Mouse (Mus musculus) kidney, embryonic 15.5 days (tissue): Measurements from ENCODE around the gene Tor2a. TPM values are rescaled to one million over a fixed set of nuclear protein-coding genes. Genes with fewer than 3 reads are reported as not detected.

Experiments
- ATAC-seq: fragments of 200-750 bp; cut with Nextera tagmentation; replicated peaks from 2 replicates; pipeline ENCODE4 v1.8.0; 2017; ENCODE audit warnings: moderate TSS enrichment; ENCODE audit not compliant: low FRiP score
- H3K27ac ChIP-seq: fragments of 300-500 bp; sonication (generic); 2 replicates; pipeline ENCODE4 v1.5.1; 2015; ENCODE audit warnings: mild to moderate bottlenecking, inconsistent platforms
- H3K27me3 ChIP-seq: fragments of 300-500 bp; sonication (generic); 2 replicates; pipeline ENCODE4 v1.6.1; 2015; ENCODE audit warnings: inconsistent platforms
- H3K36me3 ChIP-seq: fragments of 300-500 bp; sonication (generic); 2 replicates; pipeline ENCODE4 v1.6.1; 2015; ENCODE audit warnings: inconsistent platforms
- H3K4me1 ChIP-seq: fragments of 300-500 bp; sonication (generic); 2 replicates; pipeline ENCODE4 v1.6.1; 2015; ENCODE audit warnings: inconsistent platforms
- H3K4me2 ChIP-seq: fragments of 300-500 bp; sonication (generic); 2 replicates; pipeline ENCODE4 v1.6.1; 2015; ENCODE audit warnings: moderate library complexity, mild to moderate bottlenecking, inconsistent platforms
- H3K4me3 ChIP-seq: fragments of 300-500 bp; sonication (generic); replicated peaks from 2 replicates; pipeline ENCODE4 v1.5.1; 2015; ENCODE audit warnings: mild to moderate bottlenecking, inconsistent platforms
- H3K9ac ChIP-seq: fragments of 300-500 bp; sonication (generic); 2 replicates; pipeline ENCODE4 v1.6.1; 2015; ENCODE audit warnings: mild to moderate bottlenecking, inconsistent platforms
- H3K9me3 ChIP-seq: fragments of 300-500 bp; sonication (generic); replicated peaks from 2 replicates; pipeline ENCODE4 v1.6.1; 2016; ENCODE audit warnings: inconsistent platforms
- WGBS: fragments of 180-500 bp; shearing (Covaris S2); methylation state at CpG from one replicate; pipeline ENCODE4 v1.1.7; 2015; ENCODE audit warnings: mixed read lengths; 5-methylcytosine and 5-hydroxymethylcytosine counted together
- polyA plus RNA-seq: library from polyadenylated mRNA; unstranded; fragments of >200 nt; fragmentation: Nextera tagmentation; extraction: Ambion mirVana; gene quantifications from 2 replicates; pipeline ENCODE4 v1.2.1, GENCODE M21; 2015

Gene Tor2a
- polyA plus RNA-seq, 1 experiment from 2014 or later = 70.5 TPM

DNA sequence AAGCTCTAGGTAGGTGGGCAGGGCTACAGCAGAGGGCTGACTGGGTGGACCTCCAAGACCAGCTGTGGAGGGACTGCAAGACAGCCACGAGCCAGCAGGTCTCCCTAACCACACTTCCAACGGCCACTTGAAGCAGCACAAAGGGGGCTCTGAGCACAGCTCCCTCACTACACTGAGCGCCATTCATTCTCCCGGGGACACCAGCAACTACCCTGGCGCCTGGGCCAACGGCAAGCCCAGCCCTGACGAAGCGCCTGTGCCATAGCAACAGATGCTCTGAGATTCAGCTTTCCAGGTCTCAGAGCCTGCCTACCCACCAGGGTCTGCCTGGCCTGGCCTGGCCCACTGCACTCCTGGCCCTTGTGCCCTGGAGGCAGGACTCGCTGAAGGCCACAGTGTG is 38.3 kb upstream of the Tor2a start:
- no peaks in the 10 kb centered on the region for H3K9me3 ChIP-seq
- no peak overlapping the region for H3K4me3 ChIP-seq
- no peak overlapping the region for H3K27ac ChIP-seq
- H3K27me3 ChIP-seq = no peaks in the 10 kb centered on the region
- no peak overlapping the region for H3K4me2 ChIP-seq
- no peak for ATAC-seq
- 65% methylated on average over 9 of the region's 9 CpGs for WGBS
- H3K4me1 ChIP-seq = peaks cover 35% of the 10 kb centered on the region
- H3K36me3 ChIP-seq = no peaks in the 10 kb centered on the region
- no peak overlapping the region for H3K9ac ChIP-seq

DNA sequence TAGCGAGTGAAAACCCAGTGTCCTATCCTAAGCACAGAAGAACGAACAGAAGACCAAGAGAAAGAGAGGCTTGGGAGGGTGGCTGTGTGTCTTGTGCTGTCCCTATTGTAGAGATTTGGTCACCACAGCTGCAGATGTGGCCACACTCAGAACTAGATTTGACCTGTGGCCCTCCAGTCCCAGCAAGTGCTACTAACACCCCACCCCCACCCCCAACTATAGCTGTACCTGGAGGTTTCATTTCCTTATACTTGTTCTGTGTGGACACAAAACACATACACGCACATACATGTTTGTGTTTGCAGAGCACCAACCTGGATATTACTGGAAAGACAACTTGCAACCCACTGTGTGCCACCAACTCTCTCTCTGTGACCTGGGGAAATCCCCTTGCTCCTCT is 37.0 kb upstream of the Tor2a start:
- 90% methylated on average over 3 of the region's 3 CpGs for WGBS
- ATAC-seq = no peak
- Histone ChIP-seq H3K36me3 (no peaks in the 10 kb centered on the region), H3K9me3 (no peaks in the 10 kb centered on the region), H3K4me1 (peaks cover 26% of the 10 kb centered on the region), H3K4me3 (no peak overlapping the region), H3K9ac (no peak overlapping the region), H3K27me3 (no peaks in the 10 kb centered on the region), H3K4me2 (no peak overlapping the region), H3K27ac (no peak overlapping the region)

DNA sequence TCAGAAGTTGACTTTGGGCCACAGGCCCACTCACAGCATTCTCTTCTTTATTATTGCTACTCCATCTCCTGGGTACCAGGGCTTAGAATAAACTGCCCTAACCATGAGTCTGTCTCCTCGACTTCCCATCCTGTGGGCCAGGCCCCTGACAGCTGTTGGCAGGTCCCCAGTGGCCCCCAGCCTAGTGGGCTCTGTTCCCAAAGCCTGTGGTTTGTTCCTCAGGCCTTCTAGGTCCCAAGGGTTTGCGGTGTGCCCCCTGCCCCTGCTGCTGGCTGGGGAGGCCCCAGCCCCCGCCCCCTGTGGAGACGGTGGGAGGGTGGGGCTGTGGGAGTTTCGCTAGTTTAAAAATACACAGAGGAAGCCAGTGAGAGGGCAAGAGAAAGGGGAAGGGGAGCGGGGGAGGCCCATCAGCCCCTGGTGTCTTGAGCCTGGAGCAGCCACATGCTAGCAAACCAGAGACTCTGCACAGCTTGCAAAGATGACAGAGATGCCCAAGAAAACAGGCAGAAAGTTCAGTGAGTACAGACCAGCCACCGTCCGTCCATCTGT is 36.3 kb upstream of the Tor2a start, which contains the start of gene Sh2d3c:
Gene Sh2d3c (plus strand): TSS at position 375 of the 549 bp plus-strand sequence.
- whole genome bisulfite sequencing = 27% methylated on average over 8 of the region's 8 CpGs
- Histone ChIP-seq H3K4me2 (peak within 1 kb of the TSS; percentile 47), H3K36me3 (no peaks in the 10 kb centered on the region), H3K9me3 (no peaks in the 10 kb centered on the region), H3K4me3 (peak within 1 kb of the TSS; percentile 24), H3K9ac (no peak within 1 kb of the TSS), H3K4me1 (peaks cover 26% of the 10 kb centered on the region), H3K27ac (peak within 1 kb of the TSS; percentile 24), H3K27me3 (no peaks in the 10 kb centered on the region)
- peak; percentile 50 for ATAC-seq

DNA sequence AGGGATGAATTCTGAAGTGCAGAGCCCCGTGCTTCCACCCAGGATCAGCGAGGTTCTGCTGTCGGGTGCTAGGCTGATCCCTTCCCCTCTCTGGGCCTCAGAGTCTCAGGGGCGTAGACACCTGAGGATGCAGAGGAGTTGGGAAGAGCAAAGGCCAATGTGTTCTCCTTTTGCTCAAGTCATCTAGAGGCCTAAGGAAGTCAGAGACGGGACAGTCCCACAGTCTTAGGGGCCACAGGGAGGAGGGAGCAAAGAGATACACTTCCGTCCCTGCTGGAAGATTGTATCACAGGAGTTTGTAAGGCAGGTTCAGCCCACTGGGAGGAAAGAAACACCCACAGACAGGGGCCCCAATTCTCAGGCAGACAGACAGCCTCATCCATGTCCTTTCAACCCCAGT is 35.0 kb upstream of the Tor2a start:
- peaks cover 28% of the 10 kb centered on the region for H3K4me1 ChIP-seq
- no peak for ATAC-seq
- H3K36me3 ChIP-seq = no peaks in the 10 kb centered on the region
- WGBS = 40% methylated on average over 6 of the region's 6 CpGs
- no peaks in the 10 kb centered on the region for H3K27me3 ChIP-seq
- no peak overlapping the region; the same call in 1 of the 2 replicates for H3K27ac ChIP-seq
- H3K9me3 ChIP-seq = no peaks in the 10 kb centered on the region
- H3K4me3 ChIP-seq = peak overlapping the region; percentile 24
- H3K4me2 ChIP-seq = peak overlapping the region; percentile 47
- no peak overlapping the region for H3K9ac ChIP-seq

DNA sequence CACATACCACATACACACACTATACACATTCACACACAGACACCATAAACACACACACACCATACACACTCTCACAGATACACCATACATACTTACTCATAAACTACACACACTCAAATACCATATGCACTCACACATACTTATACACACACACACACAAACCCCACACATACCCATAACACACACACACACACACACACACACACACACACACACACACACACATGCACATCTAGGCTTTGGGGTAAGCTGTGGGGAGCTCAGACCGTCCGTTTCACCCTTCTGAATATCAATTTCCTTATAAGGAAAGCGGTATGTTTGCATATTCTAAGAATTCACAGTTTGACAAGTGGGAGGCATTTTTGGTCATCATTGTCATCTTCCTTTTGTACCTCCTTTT is 34.5 kb upstream of the Tor2a start:
- Histone ChIP-seq H3K4me3 (no peak overlapping the region), H3K4me1 (peaks cover 30% of the 10 kb centered on the region), H3K27me3 (no peaks in the 10 kb centered on the region), H3K9ac (no peak overlapping the region), H3K36me3 (no peaks in the 10 kb centered on the region), H3K9me3 (no peaks in the 10 kb centered on the region), H3K4me2 (peak overlapping the region; percentile 47), H3K27ac (no peak overlapping the region)
- WGBS = 60% methylated on average over 3 of the region's 3 CpGs
- ATAC-seq = no peak

DNA sequence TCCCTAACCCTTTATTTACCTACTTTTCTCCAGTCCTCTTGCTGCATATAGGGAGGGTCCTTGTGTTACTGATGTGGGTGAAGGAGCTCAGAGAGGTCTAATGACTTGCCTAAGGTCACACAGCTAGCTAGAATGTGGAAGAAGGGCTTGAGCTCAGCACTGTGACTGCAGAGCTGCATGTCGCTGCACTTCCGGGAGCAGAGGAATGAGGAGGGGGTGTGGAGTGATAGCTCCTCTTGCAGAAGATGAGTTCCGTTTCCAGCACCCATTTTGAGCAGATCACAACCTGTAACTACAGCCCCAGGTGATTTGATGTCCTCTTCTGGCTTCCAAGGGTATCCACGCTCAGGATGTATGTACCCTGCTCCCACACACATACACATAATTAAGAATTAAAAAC is 32.9 kb upstream of the Tor2a start:
- WGBS = 74% methylated on average over 4 of the region's 4 CpGs
- Histone ChIP-seq H3K4me3 (no peak overlapping the region), H3K27me3 (no peaks in the 10 kb centered on the region), H3K9ac (no peak overlapping the region), H3K4me2 (no peak overlapping the region), H3K4me1 (peaks cover 45% of the 10 kb centered on the region), H3K9me3 (no peaks in the 10 kb centered on the region), H3K36me3 (no peaks in the 10 kb centered on the region), H3K27ac (no peak overlapping the region)
- ATAC-seq = no peak

DNA sequence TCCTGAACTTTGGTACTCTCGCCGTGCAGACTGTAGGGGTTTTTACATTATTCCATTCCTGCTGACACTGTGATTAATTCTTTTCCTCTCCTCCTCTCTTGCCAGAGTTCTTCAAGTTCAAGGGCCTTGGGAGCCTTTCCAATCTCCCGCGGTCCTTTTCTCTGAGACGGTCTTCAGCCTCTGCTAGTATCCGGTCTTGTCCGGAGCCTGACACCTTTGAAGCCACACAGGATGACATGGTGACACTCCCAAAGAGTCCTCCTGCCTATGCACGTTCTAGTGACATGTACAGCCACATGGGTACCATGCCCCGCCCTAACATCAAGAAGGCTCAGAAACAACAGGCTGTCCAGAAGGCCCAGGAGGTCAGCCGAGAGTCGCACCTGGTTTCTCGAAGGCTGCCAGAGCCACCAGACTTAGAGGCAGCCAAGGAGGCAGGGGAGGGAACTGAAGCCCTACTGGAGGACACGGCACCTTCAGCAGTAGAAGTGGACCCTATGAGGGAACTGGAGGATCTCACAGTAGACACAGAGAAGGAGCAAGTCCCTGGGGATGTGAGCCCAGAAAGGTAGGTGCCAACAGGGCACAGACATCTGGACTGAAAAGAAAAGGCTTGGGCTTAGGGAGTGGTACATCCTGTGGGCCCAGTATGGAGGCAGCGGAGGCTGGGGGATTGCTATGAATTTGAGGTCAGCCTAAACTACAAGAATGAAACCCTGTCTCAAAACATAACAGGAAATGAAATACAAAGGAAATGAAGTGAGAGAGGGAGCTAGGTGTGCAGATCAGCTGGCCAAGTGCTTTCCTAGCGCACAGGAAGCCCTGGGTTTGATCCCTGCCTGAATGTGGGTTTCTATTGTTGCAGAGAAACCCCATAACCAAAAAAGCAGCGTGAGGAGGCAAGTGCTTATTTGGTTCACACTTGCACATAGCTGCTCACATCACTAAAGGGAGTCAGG is 31.9 kb upstream of the Tor2a start:
- no peaks in the 10 kb centered on the region for H3K36me3 ChIP-seq
- H3K9me3 ChIP-seq = no peaks in the 10 kb centered on the region
- peaks cover 51% of the 10 kb centered on the region for H3K4me1 ChIP-seq
- H3K27ac ChIP-seq = peak overlapping the region; percentile 51
- H3K4me2 ChIP-seq = no peak overlapping the region
- ATAC-seq = no peak
- H3K9ac ChIP-seq = no peak overlapping the region
- WGBS = 62% methylated on average over 16 of the region's 16 CpGs
- H3K4me3 ChIP-seq = no peak overlapping the region
- H3K27me3 ChIP-seq = no peaks in the 10 kb centered on the region

DNA sequence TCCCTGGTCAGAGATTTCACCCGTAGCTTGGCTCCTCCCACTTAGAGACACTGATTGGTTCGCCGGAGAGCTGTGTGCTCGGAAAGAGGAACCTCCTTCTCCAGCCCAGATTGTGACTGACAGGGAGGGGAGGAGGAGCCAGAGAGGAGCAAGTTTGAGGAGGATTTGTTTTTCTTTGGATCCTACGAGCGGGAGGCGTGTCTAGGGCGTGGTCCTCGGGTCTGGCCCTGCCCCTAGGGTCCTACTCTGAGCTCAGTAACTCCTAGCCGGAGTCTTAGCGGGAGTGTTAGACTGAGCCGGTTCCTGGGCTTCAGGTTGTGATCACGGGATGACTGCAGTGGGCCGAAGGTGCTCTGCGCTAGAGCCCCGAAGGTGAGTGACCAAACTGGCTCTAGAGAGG is 29.6 kb upstream of the Tor2a start:
- peaks cover 52% of the 10 kb centered on the region for H3K4me1 ChIP-seq
- peak; percentile 96 for ATAC-seq
- H3K4me2 ChIP-seq = peak overlapping the region; percentile 48
- H3K27ac ChIP-seq = 0 out of 2 replicates have a peak overlapping the region, but pooled peaks have one; percentile 75
- no peaks in the 10 kb centered on the region for H3K9me3 ChIP-seq
- H3K9ac ChIP-seq = peak overlapping the region; percentile 42
- WGBS = 0% methylated on average over 16 of the region's 16 CpGs
- H3K27me3 ChIP-seq = no peaks in the 10 kb centered on the region
- H3K4me3 ChIP-seq = peak overlapping the region; percentile 38
- H3K36me3 ChIP-seq = no peaks in the 10 kb centered on the region

DNA sequence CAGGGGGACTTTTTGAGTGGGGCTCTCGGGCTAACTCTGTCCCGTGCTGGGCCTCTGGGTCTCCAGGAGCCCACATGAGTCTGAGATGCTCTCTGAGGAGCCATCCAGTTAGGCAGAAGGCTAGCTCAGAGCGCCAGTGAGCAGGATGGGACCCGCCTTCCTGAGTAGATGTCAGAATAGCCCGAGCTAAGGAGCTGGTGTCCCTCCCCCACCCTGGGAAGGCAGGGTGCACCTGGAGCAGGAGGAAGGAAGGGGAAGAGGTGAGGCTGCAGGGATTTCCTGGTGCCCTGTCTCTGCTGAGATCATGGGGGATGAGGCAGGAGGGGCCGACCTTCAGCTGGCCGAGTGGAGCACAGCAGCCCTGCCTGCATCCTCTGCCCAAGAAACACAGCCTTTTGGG is 28.6 kb upstream of the Tor2a start:
- WGBS = 36% methylated on average over 7 of the region's 7 CpGs
- Histone ChIP-seq H3K4me1 (peaks cover 54% of the 10 kb centered on the region), H3K36me3 (no peaks in the 10 kb centered on the region), H3K9ac (peak overlapping the region; percentile 42), H3K27ac (peak overlapping the region; percentile 75), H3K4me2 (peak overlapping the region; percentile 48), H3K4me3 (peak overlapping the region; percentile 38), H3K9me3 (no peaks in the 10 kb centered on the region), H3K27me3 (no peaks in the 10 kb centered on the region)
- 0 out of 2 replicates have a peak, but pooled peaks have one; percentile 26 for ATAC-seq

DNA sequence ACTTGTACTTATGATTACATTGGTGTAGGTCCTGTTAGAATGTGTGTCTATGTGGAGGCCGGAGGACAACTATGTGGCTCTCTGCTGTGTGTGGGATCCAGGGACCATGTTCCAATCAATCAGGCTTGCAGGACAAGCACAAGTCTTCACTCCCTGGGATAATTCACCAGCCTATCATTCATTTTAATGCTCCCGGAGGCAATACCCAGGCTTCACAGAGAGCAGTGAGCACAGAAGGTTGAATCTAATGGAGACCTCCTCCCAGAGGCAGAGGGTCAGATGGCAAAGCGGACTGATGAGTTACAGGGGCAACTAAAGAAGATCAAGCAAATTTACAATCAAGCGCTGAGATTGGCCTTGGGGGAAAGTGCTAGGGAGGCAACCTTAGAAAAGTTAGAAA is 27.5 kb upstream of the Tor2a start:
- Histone ChIP-seq H3K9ac (no peak overlapping the region), H3K27me3 (no peaks in the 10 kb centered on the region), H3K36me3 (no peaks in the 10 kb centered on the region), H3K4me3 (peak overlapping the region; percentile 38), H3K27ac (peak overlapping the region; percentile 76), H3K4me1 (peaks cover 62% of the 10 kb centered on the region), H3K9me3 (no peaks in the 10 kb centered on the region), H3K4me2 (peak overlapping the region; percentile 48)
- ATAC-seq = no peak
- WGBS = 28% methylated on average over 4 of the region's 4 CpGs

DNA sequence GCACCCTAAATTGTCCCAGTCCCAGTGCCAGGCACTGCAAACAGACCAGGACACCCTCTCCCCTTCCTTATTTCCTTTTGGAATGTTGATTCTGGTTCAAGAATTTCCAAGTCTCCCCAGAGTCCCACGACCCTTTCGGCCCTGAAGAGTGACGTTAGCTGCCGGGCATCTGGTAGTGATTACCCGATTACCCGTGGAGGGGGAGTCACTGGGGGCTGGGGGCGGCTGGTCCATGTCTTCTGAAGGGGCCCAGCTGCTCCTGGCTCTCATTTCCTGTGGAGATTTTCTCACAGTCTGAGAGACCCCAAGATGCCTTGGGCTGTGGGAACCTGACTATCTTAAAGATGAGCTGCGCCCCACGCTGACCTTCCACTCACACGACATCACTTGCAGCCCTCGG is 26.2 kb upstream of the Tor2a start:
- peaks cover 71% of the 10 kb centered on the region for H3K4me1 ChIP-seq
- no peak overlapping the region for H3K9ac ChIP-seq
- no peak for ATAC-seq
- WGBS = 18% methylated on average over 11 of the region's 11 CpGs
- H3K4me2 ChIP-seq = peak overlapping the region; percentile 48
- H3K27me3 ChIP-seq = no peaks in the 10 kb centered on the region
- no peaks in the 10 kb centered on the region for H3K36me3 ChIP-seq
- peak overlapping the region; percentile 38 for H3K4me3 ChIP-seq
- peak overlapping the region; percentile 76 for H3K27ac ChIP-seq
- H3K9me3 ChIP-seq = no peaks in the 10 kb centered on the region

DNA sequence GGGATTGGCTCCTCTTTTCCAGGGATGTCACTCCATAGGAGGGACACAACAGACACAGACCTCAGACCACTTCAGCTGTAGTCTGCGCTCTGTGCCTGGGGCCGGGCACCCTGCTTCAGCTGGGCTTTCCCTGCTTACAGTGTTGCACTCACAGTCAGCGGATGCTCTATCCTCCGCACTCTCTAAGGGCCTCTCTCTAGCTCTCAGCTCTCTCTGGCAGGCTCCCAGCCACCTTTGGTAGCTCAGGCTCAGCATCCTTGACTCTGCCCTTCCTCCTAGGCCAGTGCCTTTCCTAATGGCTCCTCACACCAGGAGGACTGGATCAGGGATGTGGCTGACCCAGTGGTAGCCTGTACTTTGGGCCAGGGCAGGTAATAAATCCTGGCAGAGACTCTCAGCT is 25.1 kb upstream of the Tor2a start:
- no peaks in the 10 kb centered on the region for H3K9me3 ChIP-seq
- H3K9ac ChIP-seq = no peak overlapping the region
- 66% methylated on average over 4 of the region's 4 CpGs for WGBS
- H3K4me1 ChIP-seq = peaks cover 75% of the 10 kb centered on the region
- no peak for ATAC-seq
- H3K4me3 ChIP-seq = no peak overlapping the region
- H3K36me3 ChIP-seq = no peaks in the 10 kb centered on the region
- H3K27ac ChIP-seq = peak overlapping the region; percentile 76
- H3K4me2 ChIP-seq = peak overlapping the region; percentile 22
- no peaks in the 10 kb centered on the region for H3K27me3 ChIP-seq
